Comparison of ENCODE assay signal across 16 mouse cellular contexts in genomic region chr5:128512606-128513005, GRCm38 (mm10).
"Had no signal": no experiment of that assay in that cellular context is flagged by ENCODE, and none has a peak within 500 bp of the region (broad histone marks: within the 10 kb centered on the region; RNA-seq: fewer than 3 reads in every experiment).

No protein-coding gene starts in this region.

- H3K4me3 ChIP-seq: liver, embryonic 12.5 days; midbrain, embryonic 10.5 days; midbrain, embryonic 12.5 days; myocyte; neural tube, embryonic 13.5 days; neural tube, embryonic 15.5 days had no signal

- DNase-seq: lung, embryonic 14.5 days; midbrain, embryonic 14.5 days; retina, postnatal 1 day; right cerebral cortex, postnatal 25 days; right cerebral cortex, postnatal 4 days; spleen, adult 18-20 months; thymus, adult 18-20 months; thymus, postnatal 14 days; thymus, postnatal 36 days had no signal

- H3K27ac ChIP-seq: liver, embryonic 12.5 days; liver, embryonic 14.5 days; midbrain, embryonic 10.5 days; midbrain, embryonic 12.5 days; neural tube, embryonic 13.5 days; neural tube, embryonic 15.5 days had no signal
